Mouse (Mus musculus): ENCODE data around the gene Mcpt1.
"Not testable (repeated sequence)": the region's sequence is repeated elsewhere in the genome, so short reads cannot be mapped to it uniquely, and the experiment has no call there.

GRCm38 (mm10) chr14:56021305-56021704 lies 3.5 kb downstream of the Mcpt1 start:
- TF ChIP-seq CTCF (IDR thresholded peaks at IDR 0.05; ENCODE audit: low read depth, low read length); POLR2A (IDR thresholded peaks at IDR 0.05; ENCODE audit: insufficient read depth, low read length); EP300 (IDR thresholded peaks at IDR 0.05; ENCODE audit: insufficient read depth, low read depth, low read length): not testable (repeated sequence)

Measured in ES-Bruce4 (cell line).